Mouse (Mus musculus): ENCODE measurements at regions not wholly inside any gene's neighbourhood (a gene's known extent, or its start where the extent isn't known, plus 50 kb on each side); places are given as distances from the start of the nearest gene placed in this dataset.

DNA sequence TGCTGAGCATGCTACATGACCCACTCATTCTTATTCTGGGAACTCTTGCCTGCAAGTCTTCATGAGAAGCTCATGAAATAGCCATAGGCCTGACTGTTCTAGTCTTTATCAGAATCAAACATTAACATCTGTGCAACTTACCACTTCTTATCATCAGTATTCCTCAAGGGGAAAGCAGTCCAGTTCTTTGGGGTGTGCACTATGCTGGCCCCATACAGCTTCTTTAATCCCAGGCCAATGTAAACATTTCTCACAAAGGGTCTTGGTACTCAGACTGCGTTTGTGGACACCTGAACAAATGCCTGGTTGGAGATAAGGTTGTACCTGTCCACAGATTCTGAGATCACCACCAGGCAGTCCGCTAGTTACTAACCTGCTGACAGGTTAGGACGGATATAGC lies 51.3 kb downstream of the 3110018I06Rik start:
- DNase-seq (ENCODE audit: low spot score) = no peak

DNA sequence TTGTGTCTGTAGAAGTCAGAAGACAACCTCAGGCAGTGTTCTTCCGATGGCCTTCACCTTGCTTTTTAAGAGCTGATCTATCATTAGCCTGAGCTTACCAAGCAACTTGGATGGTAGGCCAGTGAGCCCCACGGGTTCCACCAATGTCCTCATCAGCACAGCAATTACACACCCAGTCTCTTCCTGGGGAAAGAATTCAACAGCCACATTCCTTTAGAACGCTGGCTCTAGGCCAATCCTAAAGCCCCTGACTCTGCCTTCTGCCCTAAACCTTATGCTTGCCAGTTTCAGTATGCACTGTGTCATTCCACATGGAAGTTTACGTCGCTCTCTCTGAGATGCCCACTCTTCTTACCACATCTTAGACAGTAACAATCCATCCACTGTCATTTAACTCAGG lies 52.8 kb downstream of the 3110018I06Rik start:
- no peak for DNase-seq (ENCODE audit: low spot score)

- DNase-seq (ENCODE audit: low spot score) = peak; percentile 8
These were observed 58.9 kb downstream of the 3110018I06Rik start for GRCm38 (mm10) chr12:107547194-107547885.

- peak; percentile 16 for DNase-seq (ENCODE audit: low spot score)
These were observed 59.5 kb downstream of the 3110018I06Rik start for GRCm38 (mm10) chr12:107547886-107548448.

- no peak for DNase-seq (ENCODE audit: low spot score)
These were observed 61.2 kb downstream of the 3110018I06Rik start for GRCm38 (mm10) chr12:107549452-107550296.

DNA sequence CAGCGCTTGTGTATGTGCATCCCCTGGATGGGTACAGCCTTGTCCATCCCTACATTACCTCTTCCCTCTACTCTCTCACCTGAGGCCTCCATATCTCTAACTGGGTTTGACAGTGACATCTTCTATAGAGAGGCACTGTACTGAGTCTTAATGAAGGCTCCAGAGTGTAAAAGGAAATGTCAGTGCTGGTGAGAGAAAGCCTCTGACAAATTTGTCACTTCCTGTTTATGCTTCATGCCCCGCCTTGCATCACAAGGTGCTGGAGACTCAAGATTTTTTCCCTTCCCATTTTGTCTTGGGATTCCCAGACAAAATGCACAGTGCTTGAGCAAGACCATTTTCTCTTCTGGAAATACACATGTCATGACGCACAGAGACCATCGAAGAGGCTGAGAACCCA lies 70.8 kb downstream of the 3110018I06Rik start:
- no peak for DNase-seq (ENCODE audit: low spot score)

GRCm38 (mm10) chr12:107560100-107560499 lies 71.7 kb downstream of the 3110018I06Rik start:
- no peak for DNase-seq (ENCODE audit: low spot score)

- no peak for DNase-seq (ENCODE audit: low spot score)
These were observed 84.2 kb downstream of the 3110018I06Rik start for GRCm38 (mm10) chr12:107572586-107572985.

DNA sequence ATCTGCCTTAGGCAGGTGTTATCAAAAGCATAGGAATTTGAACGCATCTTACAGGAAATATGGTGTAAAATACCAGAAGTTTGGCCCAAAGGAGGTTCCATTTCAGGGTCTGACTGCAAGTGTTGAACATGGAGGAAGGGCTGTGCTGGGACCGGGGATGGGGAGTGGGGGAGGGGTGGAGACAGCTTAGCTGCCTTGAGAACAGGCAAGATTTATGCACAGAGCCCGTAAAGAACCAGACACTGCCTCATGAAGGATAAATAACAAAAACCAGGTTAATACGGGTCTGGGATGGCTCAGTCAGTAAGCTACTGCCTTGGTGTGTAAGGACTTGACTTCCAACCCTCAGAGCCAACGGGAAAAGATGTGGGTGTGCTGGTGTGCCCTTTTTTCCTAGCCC lies 91.1 kb downstream of the 3110018I06Rik start:
- no peak for DNase-seq (ENCODE audit: low spot score)

- DNase-seq (ENCODE audit: low spot score) = no peak
These were observed 94.8 kb downstream of the 3110018I06Rik start for GRCm38 (mm10) chr12:107583151-107583720.

GRCm38 (mm10) chr12:107585696-107586225 lies 97.3 kb downstream of the 3110018I06Rik start:
- DNase-seq (ENCODE audit: low spot score) = no peak

GRCm38 (mm10) chr12:107596236-107596635 lies 107.8 kb downstream of the 3110018I06Rik start:
- DNase-seq (ENCODE audit: low spot score) = no peak

DNA sequence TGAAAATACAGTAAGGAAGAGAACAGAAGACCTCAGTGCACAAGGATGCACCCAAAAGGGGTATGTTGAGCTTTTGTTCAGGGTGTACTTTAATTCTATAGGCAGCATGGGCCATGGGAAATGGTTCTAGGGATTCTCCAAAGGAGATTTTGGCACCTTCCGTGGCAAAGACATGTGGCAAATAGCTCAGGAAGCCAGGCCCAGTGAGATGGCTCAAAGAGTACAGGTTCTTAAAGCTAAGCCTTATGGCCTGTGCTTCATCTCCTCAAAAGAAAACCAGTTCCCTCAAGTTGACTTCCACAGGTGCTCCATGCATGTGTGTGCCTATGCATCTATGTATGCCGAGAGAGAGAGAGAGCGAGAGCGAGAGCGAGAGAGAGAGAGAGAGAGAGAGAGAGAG lies 112.1 kb downstream of the 3110018I06Rik start:
- DNase-seq (ENCODE audit: low spot score) = no peak

DNA sequence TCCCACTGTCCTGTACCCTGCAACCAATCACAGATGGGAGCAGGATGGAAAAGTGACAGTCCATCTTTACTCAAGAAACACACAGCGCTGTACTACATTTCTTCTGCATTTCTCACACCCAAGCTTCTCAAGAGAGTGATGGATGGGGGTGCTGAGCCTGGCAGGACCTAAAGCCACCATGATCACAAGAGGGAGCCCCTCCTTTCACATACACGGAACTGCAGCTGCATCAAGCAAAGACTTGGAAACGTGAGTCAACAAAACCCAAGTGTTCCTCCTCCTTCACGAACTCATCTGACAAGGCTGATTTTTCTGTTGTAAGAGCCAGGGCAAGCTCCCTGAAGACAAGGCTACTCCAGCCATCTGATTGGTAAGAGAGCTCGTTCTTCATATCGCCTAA lies 120.5 kb downstream of the 3110018I06Rik start:
- DNase-seq (ENCODE audit: low spot score) = no peak

GRCm38 (mm10) chr12:107609986-107610385 lies 121.6 kb downstream of the 3110018I06Rik start:
- no peak for DNase-seq (ENCODE audit: low spot score)

GRCm38 (mm10) chr12:107617212-107617994 lies 129.0 kb downstream of the 3110018I06Rik start:
- DNase-seq (ENCODE audit: low spot score) = no peak

DNA sequence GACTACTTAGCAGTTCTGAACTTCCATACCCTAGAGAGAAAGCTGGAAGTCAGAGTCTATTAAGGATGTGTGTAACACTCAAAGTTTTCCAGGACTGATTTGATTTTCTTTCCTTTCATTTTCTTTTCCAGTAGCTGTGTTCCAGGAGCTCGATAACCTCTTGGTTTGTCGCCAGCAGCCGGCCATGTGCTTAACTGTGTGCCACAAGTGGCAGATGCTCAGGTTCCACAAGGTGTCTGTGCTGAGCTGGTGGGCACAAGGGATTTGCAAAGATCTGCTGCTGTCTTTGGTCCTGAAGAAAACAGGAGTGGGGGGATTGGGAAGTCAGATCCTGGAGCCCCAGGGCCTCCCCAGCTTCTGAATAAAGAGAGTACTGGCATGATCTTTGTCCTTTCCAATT lies 136.0 kb downstream of the 3110018I06Rik start:
- DNase-seq (ENCODE audit: low spot score) = no peak

GRCm38 (mm10) chr12:107648008-107648407 lies 159.6 kb downstream of the 3110018I06Rik start:
- DNase-seq (ENCODE audit: low spot score) = no peak

DNA sequence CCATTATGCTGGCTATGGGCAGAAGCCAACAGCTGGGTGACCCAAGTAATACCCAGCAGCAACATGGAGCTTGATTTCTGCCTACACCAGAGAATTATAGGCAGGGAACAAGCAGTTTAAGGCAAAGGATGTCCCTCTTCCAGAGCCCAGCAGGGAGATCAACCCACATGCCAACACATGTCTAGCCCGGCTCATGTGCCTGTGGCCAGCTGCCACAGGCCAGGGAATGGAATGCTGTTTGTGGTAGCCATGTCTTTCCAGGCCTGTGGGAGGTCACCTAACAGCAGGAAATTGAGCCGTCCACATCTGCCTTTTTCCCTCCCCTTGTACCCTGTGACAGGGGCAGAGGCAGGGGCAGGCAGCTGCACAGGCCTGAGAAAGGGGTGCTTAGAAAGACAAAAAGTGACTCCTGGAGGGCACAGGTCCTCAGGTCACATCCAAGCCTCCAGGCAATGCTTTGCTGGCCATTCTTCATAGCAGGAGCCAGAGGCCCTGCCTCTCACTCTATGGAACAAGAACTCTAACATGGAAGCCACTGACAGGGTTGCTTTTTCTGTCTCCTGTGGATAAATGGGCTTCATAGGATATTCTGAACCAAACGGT lies 163.8 kb downstream of the 3110018I06Rik start:
- no peak for DNase-seq (ENCODE audit: low spot score)

DNA sequence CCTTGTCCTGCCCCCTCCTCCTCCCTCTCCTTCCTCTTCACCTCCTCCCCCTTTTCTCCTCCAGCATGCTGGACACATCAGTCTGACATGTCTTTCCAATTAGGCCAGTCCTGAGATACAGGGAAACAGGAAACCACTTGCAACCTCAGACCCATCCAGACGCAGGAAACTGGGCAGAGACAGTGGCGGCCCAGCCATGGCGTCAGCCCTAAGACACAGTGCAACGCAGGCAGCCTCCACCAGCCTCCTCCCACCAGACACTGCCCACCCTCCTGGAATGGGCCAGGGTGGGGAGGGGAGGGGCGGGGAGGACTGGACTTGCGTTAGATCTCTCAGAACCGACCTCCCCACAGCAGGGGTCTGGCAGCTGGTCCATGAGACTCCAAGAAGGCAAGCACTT lies 164.7 kb downstream of the 3110018I06Rik start:
- no peak for DNase-seq (ENCODE audit: low spot score)

- no peak for DNase-seq (ENCODE audit: low spot score)
These were observed 168.4 kb downstream of the 3110018I06Rik start for GRCm38 (mm10) chr12:107656846-107657245.
